Mouse (Mus musculus) MEL (cell line): ENCODE results near the gene Ntrk3. TPM values are rescaled to one million over a fixed set of nuclear protein-coding genes. Genes with fewer than 3 reads are reported as not detected.

ENCODE experiments used
- DNase-seq: peaks from one replicate; pipeline ENCODE4 v3.0.0; 2011; ENCODE audit warnings: low read depth, low spot score
- H3K27ac ChIP-seq: 2 replicates; pipeline ENCODE4 v1.5.1; 2012; ENCODE audit warnings: low read depth, mild to moderate bottlenecking, control low read depth, low read length, moderate library complexity; ENCODE audit not compliant: control insufficient read depth
- H3K27me3 ChIP-seq, 2 experiments: fragments of 150-350 bp in 1 of 2; sonication (generic) in 1 of 2; 2 replicates each; pipeline ENCODE4 v1.6.1; 2012; ENCODE audit warnings: low read length in 2 of 2, mild to moderate bottlenecking in 2 of 2, improper control_type of control experiment in 1 of 2, moderate library complexity in 1 of 2; ENCODE audit not compliant: insufficient read depth in 2 of 2, control insufficient read depth in 1 of 2
- H3K36me3 ChIP-seq, 2 experiments: 2 replicates each; pipeline ENCODE4 v1.6.1; 2012 to 2014; ENCODE audit warnings: low read length in 2 of 2, improper control_type of control experiment in 1 of 2, inconsistent platforms in 1 of 2, mild to moderate bottlenecking in 1 of 2; ENCODE audit not compliant: insufficient read depth in 2 of 2, control insufficient read depth in 1 of 2
- H3K4me1 ChIP-seq, 2 experiments: fragments of 150-350 bp in 1 of 2; sonication (generic) in 1 of 2; 2 replicates each; pipeline ENCODE4 v1.6.1; 2012; ENCODE audit warnings: low read length in 2 of 2, improper control_type of control experiment in 1 of 2, mild to moderate bottlenecking in 1 of 2; ENCODE audit not compliant: insufficient read depth in 2 of 2, control insufficient read depth in 1 of 2
- H3K4me3 ChIP-seq, 2 experiments: fragments of 150-350 bp in 1 of 2; sonication (generic) in 1 of 2; 2 replicates each; pipeline ENCODE4 v1.5.1; 2012; ENCODE audit warnings: low read depth in 2 of 2, low read length in 2 of 2, mild to moderate bottlenecking in 2 of 2, moderate library complexity in 2 of 2, control low read depth in 1 of 2, improper control_type of control experiment in 1 of 2; ENCODE audit not compliant: control insufficient read depth in 1 of 2, insufficient read depth in 1 of 2
- H3K79me2 ChIP-seq: 2 replicates; pipeline ENCODE4 v1.6.1; 2012; ENCODE audit warnings: mild to moderate bottlenecking, low read length, moderate library complexity; ENCODE audit not compliant: control insufficient read depth, poor library complexity, insufficient read depth
- H3K9ac ChIP-seq: 2 replicates; pipeline ENCODE4 v1.6.1; 2012; ENCODE audit warnings: low read depth, mild to moderate bottlenecking, control low read depth, low read length, moderate library complexity; ENCODE audit not compliant: control insufficient read depth, poor library complexity, severe bottlenecking
- H3K9me3 ChIP-seq: fragments of 150-350 bp; sonication (generic); replicated peaks from 2 replicates; pipeline ENCODE4 v1.6.1; 2012; ENCODE audit warnings: mild to moderate bottlenecking, low read length, improper control_type of control experiment, moderate library complexity; ENCODE audit not compliant: insufficient read depth
- ELF1 ChIP-seq: IDR thresholded peaks from 2 replicates; pipeline ENCODE4 v1.6.1; 2014; ENCODE audit warnings: low read depth, mild to moderate bottlenecking, inconsistent platforms, low read length, improper control_type of control experiment, moderate library complexity
- ETS1 ChIP-seq: IDR thresholded peaks from 2 replicates; pipeline ENCODE4 v1.6.1; 2012; ENCODE audit warnings: low read depth, mild to moderate bottlenecking, inconsistent platforms, low read length, improper control_type of control experiment, moderate library complexity
- GABPA ChIP-seq: IDR thresholded peaks from 2 replicates; pipeline ENCODE4 v1.6.1; 2012; ENCODE audit warnings: low read depth, mild to moderate bottlenecking, inconsistent platforms, low read length, improper control_type of control experiment, moderate library complexity
- GATA1 ChIP-seq: IDR thresholded peaks from 2 replicates; pipeline ENCODE4 v1.6.1; 2011; ENCODE audit warnings: low read depth, low read length, improper control_type of control experiment
- HCFC1 ChIP-seq: IDR thresholded peaks from 2 replicates; pipeline ENCODE4 v1.6.1; 2012; ENCODE audit warnings: low read depth, mild to moderate bottlenecking, inconsistent platforms, low read length, improper control_type of control experiment, moderate library complexity
- MAX ChIP-seq: IDR thresholded peaks from 2 replicates; pipeline ENCODE4 v1.6.1; 2011; ENCODE audit warnings: low read length, improper control_type of control experiment
- MAZ ChIP-seq: IDR thresholded peaks from 2 replicates; pipeline ENCODE4 v1.6.1; 2012; ENCODE audit warnings: low read depth, mild to moderate bottlenecking, inconsistent platforms, low read length, improper control_type of control experiment
- MEF2A ChIP-seq: IDR thresholded peaks from 2 replicates; pipeline ENCODE4 v1.6.1; 2014; ENCODE audit warnings: low read depth, mild to moderate bottlenecking, inconsistent platforms, low read length, improper control_type of control experiment; ENCODE audit not compliant: poor library complexity, insufficient replicate concordance, severe bottlenecking; ENCODE audit errors: extremely low read depth
- MXI1 ChIP-seq: IDR thresholded peaks from 2 replicates; pipeline ENCODE4 v1.6.1; 2011; ENCODE audit warnings: mild to moderate bottlenecking, low read depth, low read length, improper control_type of control experiment
- MYB ChIP-seq: IDR thresholded peaks from 2 replicates; pipeline ENCODE4 v1.6.1; 2011; ENCODE audit warnings: mild to moderate bottlenecking, low read depth, low read length, improper control_type of control experiment
- MYC ChIP-seq: IDR thresholded peaks from 2 replicates; pipeline ENCODE4 v1.6.1; 2011; ENCODE audit warnings: low read depth, mild to moderate bottlenecking, low read length, improper control_type of control experiment, moderate library complexity
- POLR2AphosphoS5 ChIP-seq: IDR thresholded peaks from 2 replicates; pipeline ENCODE4 v1.6.1; 2012; ENCODE audit warnings: low read depth, borderline replicate concordance, mild to moderate bottlenecking, inconsistent platforms, low read length, moderate library complexity, mixed read lengths
- SIN3A ChIP-seq: IDR thresholded peaks from 2 replicates; pipeline ENCODE4 v1.6.1; 2012; ENCODE audit warnings: low read length, improper control_type of control experiment, inconsistent platforms
- TBP ChIP-seq: IDR thresholded peaks from 2 replicates; pipeline ENCODE4 v1.8.0; 2011; ENCODE audit warnings: low read depth, low read length, improper control_type of control experiment
- USF2 ChIP-seq, 2 experiments: IDR thresholded peaks; 2 replicates each; pipeline ENCODE4 v1.6.1; 2011 to 2012; ENCODE audit warnings: improper control_type of control experiment in 2 of 2, low read length in 2 of 2, borderline replicate concordance in 1 of 2, inconsistent platforms in 1 of 2, low read depth in 1 of 2, mild to moderate bottlenecking in 1 of 2; ENCODE audit not compliant: insufficient read depth in 1 of 2
- ZC3H11A ChIP-seq: IDR thresholded peaks from 2 replicates; pipeline ENCODE4 v1.6.1; 2012; ENCODE audit warnings: low read depth, mild to moderate bottlenecking, inconsistent platforms, low read length, improper control_type of control experiment
- ZNF384 ChIP-seq: IDR thresholded peaks from 2 replicates; pipeline ENCODE4 v1.6.1; 2012; ENCODE audit warnings: low read depth, mild to moderate bottlenecking, inconsistent platforms, low read length, improper control_type of control experiment
- polyA plus RNA-seq, 2 experiments: library from polyadenylated mRNA; stranded (reverse) in 1 of 2; unstranded in 1 of 2; fragments of >175 nt in 1 of 2; fragments of >200 nt in 1 of 2; gene quantifications; 2 replicates each; pipeline versions ENCODE4 v1.2.1 to v1.2.4; 2012; ENCODE audit warnings: low replicate concordance in 2 of 2, low read depth in 1 of 2; ENCODE audit not compliant: insufficient read length in 2 of 2, insufficient read depth in 1 of 2, missing spikeins in 1 of 2
- total RNA-seq: library from RNA; depleted of rRNA; stranded (reverse); fragments of 300-350 nt; gene quantifications from 2 replicates; pipeline ENCODE4 v1.2.3, GENCODE M21; 2012

Ntrk3 gene
- total and polyA plus RNA-seq, 3 experiments: 0.04 TPM; not detected in 2

- no peak overlapping the region for H3K4me3 ChIP-seq
- H3K9ac ChIP-seq: no peak overlapping the region
- H3K79me2 ChIP-seq: no peaks in the 10 kb centered on the region
- H3K36me3 ChIP-seq: no peaks in the 10 kb centered on the region
- H3K27ac ChIP-seq: no peak overlapping the region
- no peaks in the 10 kb centered on the region for H3K4me1 ChIP-seq
- TF ChIP-seq TBP (no peak), MYC (no peak), GABPA (no peak), POLR2AphosphoS5 (no peak)
- H3K9me3 ChIP-seq: no peaks in the 10 kb centered on the region
- H3K27me3 ChIP-seq: no peaks in the 10 kb centered on the region
- no peak for DNase-seq
Observed at GRCm38 (mm10) chr7:78491176-78491575, 246.6 kb downstream of the Ntrk3 start.

GRCm38 (mm10) chr7:78484290-78484689 lies 253.5 kb downstream of the Ntrk3 start:
- H3K9ac ChIP-seq: no peak overlapping the region
- no peaks in the 10 kb centered on the region for H3K4me1 ChIP-seq
- H3K4me3 ChIP-seq: no peak overlapping the region
- no peaks in the 10 kb centered on the region for H3K36me3 ChIP-seq
- DNase-seq: no peak
- no peaks in the 10 kb centered on the region for H3K79me2 ChIP-seq
- no peaks in the 10 kb centered on the region for H3K9me3 ChIP-seq
- no peak overlapping the region for H3K27ac ChIP-seq
- TF ChIP-seq USF2 (IDR thresholded peaks at IDR 0.05; ENCODE audit: borderline replicate concordance in 1 of 2, insufficient read depth in 1 of 2, low read depth in 1 of 2, low read length in 2 of 2) (no peak), MAZ (no peak), ZNF384 (no peak), GATA1 (no peak), MYB (no peak), ETS1 (no peak), HCFC1 (no peak), MEF2A (no peak), TBP (no peak), MXI1 (no peak), SIN3A (no peak), ELF1 (no peak), ZC3H11A (no peak), MAX (no peak)
- H3K27me3 ChIP-seq: no peaks in the 10 kb centered on the region
